Mouse (Mus musculus) embryonic facial prominence, embryonic 13.5 days (tissue): ENCODE data around the gene Ccdc90b. TPM values are rescaled to one million over a fixed set of nuclear protein-coding genes. Genes with fewer than 3 reads are reported as not detected.

ENCODE experiments used
- ATAC-seq: fragments of 200-750 bp; cut with Nextera tagmentation; 2 replicates; pipeline ENCODE4 v1.8.0; 2017; ENCODE audit warnings: low read depth; ENCODE audit not compliant: insufficient number of reproducible peaks, insufficient read depth, low FRiP score, low TSS enrichment
- H3K27ac ChIP-seq: fragments of 300-500 bp; sonication (generic); 2 replicates; pipeline ENCODE4 v1.5.1; 2015; ENCODE audit warnings: moderate library complexity, mild to moderate bottlenecking, inconsistent platforms
- H3K27me3 ChIP-seq: fragments of 300-500 bp; sonication (generic); 2 replicates; pipeline ENCODE4 v1.6.1; 2015; ENCODE audit warnings: mild to moderate bottlenecking, inconsistent platforms
- H3K36me3 ChIP-seq: fragments of 300-500 bp; sonication (generic); 2 replicates; pipeline ENCODE4 v1.6.1; 2015; ENCODE audit warnings: mild to moderate bottlenecking, inconsistent platforms
- H3K4me1 ChIP-seq: fragments of 300-500 bp; sonication (generic); 2 replicates; pipeline ENCODE4 v1.6.1; 2015; ENCODE audit warnings: inconsistent platforms
- H3K4me2 ChIP-seq: fragments of 300-500 bp; sonication (generic); 2 replicates; pipeline ENCODE4 v1.6.1; 2015; ENCODE audit warnings: moderate library complexity, mild to moderate bottlenecking, inconsistent platforms
- H3K4me3 ChIP-seq: fragments of 300-500 bp; sonication (generic); 2 replicates; pipeline ENCODE4 v1.5.1; 2015; ENCODE audit warnings: mild to moderate bottlenecking, inconsistent platforms
- H3K9ac ChIP-seq: fragments of 300-500 bp; sonication (generic); 2 replicates; pipeline ENCODE4 v1.6.1; 2015; ENCODE audit warnings: mild to moderate bottlenecking, inconsistent platforms
- H3K9me3 ChIP-seq: fragments of 300-500 bp; sonication (generic); 2 replicates; pipeline ENCODE4 v1.6.1; 2016; ENCODE audit warnings: inconsistent platforms
- WGBS: fragments of 180-500 bp; shearing (Covaris S2); methylation state at CpG from one replicate; pipeline ENCODE4 v1.1.7; 2015; ENCODE audit warnings: mixed read lengths; 5-methylcytosine and 5-hydroxymethylcytosine counted together
- polyA plus RNA-seq: library from polyadenylated mRNA; unstranded; fragments of >200 nt; fragmentation: Nextera tagmentation; extraction: Ambion mirVana; gene quantifications from 2 replicates; pipeline ENCODE4 v1.2.1, GENCODE M21; 2015

Ccdc90b gene
- polyA plus RNA-seq, 1 experiment from 2014 or later = 59.6 TPM

DNA sequence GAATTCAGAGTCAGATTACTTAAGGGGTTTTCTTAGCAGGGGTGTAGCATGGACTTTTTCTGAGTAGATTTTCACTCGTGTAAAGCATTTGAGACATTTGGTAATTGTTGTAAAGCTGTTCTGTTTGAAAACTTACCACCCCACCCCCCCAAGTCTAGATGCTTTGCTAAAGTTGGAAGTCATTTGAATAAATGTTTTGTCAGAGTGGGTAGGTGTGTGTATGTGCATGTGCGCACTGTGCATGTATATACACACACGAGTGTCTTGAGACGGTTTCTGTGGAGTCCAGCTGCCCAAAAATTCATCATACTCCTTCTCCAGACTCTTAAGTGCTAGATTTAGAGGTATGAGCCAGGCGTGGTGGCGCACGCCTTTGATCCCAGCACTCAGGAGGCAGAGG, 22.6 kb downstream of the Ccdc90b start:
- Histone ChIP-seq H3K9me3 (no peaks in the 10 kb centered on the region), H3K4me1 (no peaks in the 10 kb centered on the region)
- no peak for ATAC-seq

DNA sequence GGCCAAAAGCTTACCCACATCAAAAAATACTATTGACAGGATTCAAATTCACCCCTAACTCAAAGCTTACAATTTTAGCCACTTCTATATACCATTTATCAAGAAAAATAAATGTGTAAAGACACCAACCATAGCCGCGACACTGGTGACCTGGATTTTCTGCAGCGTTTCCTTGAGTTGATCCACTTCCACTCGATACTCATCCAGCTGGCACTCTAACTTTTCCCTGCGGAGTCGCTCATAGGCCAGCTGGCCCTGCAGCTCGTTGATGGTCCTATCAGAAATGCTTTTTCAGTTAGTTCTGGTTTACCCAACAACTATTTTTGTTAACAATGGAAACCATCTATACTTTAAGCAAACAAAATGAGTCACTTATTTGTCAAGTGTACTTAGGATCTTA, 29.0 kb downstream of the Ccdc90b start:
- Histone ChIP-seq H3K36me3 (no peaks in the 10 kb centered on the region), H3K4me2 (no peak overlapping the region), H3K4me3 (no peak overlapping the region), H3K9me3 (no peaks in the 10 kb centered on the region), H3K4me1 (no peaks in the 10 kb centered on the region), H3K27me3 (no peaks in the 10 kb centered on the region), H3K9ac (no peak overlapping the region), H3K27ac (no peak overlapping the region)
- ATAC-seq = no peak
- 84% methylated on average over 7 of the region's 7 CpGs for WGBS

More for the DNA sequence above, 22.6 kb downstream of the Ccdc90b start:
- Histone ChIP-seq H3K4me3 (no peak overlapping the region), H3K9ac (no peak overlapping the region), H3K4me2 (no peak overlapping the region), H3K27me3 (no peaks in the 10 kb centered on the region), H3K27ac (no peak overlapping the region), H3K36me3 (peaks cover 25% of the 10 kb centered on the region)
- WGBS = 85% methylated on average over 7 of the region's 7 CpGs

DNA sequence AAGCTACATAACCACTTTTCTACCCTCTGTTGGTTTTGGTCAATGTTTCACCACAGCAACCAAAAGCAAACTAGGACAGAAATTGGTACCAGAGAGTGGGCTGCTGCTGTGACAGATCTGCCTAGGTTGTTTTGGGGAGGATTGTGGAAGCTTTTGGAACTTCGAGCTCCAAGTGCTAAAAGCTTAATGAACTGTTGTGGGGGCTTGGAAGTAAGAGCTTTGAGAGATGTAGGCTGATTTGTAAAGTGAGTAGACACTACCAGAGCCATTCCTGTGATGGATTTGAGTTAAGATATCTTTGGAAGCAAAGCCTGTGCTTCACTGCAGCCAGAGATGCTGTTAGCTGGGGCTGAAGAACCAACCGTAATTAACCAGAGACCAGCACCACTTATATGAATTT, 29.9 kb downstream of the Ccdc90b start:
- H3K9ac ChIP-seq = no peak overlapping the region

DNA sequence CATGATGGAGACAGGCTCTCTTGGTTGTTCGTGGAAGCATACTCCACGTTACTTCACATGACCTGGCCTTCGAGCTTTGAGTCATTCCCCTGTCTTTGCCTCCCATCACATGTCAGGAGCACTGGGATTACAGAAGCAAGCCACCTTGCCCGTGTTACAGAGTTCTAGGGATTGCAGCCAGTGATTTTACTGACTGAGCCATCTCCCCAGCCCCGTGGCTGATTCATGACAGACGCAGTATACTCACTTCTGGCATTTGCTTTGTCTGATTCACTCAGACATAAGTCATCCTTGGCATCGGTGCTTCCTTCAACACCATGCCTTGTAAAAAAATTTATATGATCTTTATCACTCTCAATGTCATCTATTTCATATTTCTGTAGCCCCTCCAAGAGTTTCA, 44.0 kb downstream of the Ccdc90b start:
- H3K9ac ChIP-seq = no peak overlapping the region
- ATAC-seq = no peak
- peaks cover 19% of the 10 kb centered on the region for H3K36me3 ChIP-seq
- 86% methylated on average over 7 of the region's 7 CpGs for WGBS
- no peak overlapping the region for H3K4me2 ChIP-seq
- H3K27ac ChIP-seq = no peak overlapping the region
- H3K9me3 ChIP-seq = no peaks in the 10 kb centered on the region
- H3K4me3 ChIP-seq = no peak overlapping the region
- H3K4me1 ChIP-seq = no peaks in the 10 kb centered on the region
- no peaks in the 10 kb centered on the region for H3K27me3 ChIP-seq

More for the DNA sequence above, 29.9 kb downstream of the Ccdc90b start:
- no peak overlapping the region for H3K4me3 ChIP-seq
- H3K4me2 ChIP-seq = no peak overlapping the region
- H3K27ac ChIP-seq = no peak overlapping the region
- H3K36me3 ChIP-seq = no peaks in the 10 kb centered on the region
- H3K27me3 ChIP-seq = no peaks in the 10 kb centered on the region
- 86% methylated on average over 2 of the region's 2 CpGs for WGBS
- no peaks in the 10 kb centered on the region for H3K4me1 ChIP-seq
- ATAC-seq = no peak
- H3K9me3 ChIP-seq = no peaks in the 10 kb centered on the region

DNA sequence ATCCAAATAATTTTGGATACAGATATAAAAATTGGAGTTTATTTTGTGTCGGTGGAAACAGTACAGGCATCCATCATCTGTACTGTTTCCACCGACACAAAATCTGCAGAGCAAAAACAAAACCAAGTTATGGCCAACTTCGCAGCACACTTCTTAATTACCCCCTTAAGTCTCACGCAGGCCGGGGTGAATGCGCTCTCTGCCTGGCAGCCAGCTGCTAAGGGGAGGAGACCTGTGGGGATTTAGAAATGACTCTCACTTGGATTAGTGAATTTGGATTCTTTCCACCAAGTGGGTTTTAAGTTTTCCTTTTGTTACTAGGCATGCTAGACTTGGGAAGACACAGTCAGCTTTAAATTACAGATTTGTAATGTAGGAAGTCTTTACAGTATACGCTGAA, 49.9 kb downstream of the Ccdc90b start:
- Histone ChIP-seq H3K9me3 (no peaks in the 10 kb centered on the region), H3K4me1 (no peaks in the 10 kb centered on the region), H3K27ac (no peak overlapping the region), H3K27me3 (no peaks in the 10 kb centered on the region), H3K36me3 (peaks cover 11% of the 10 kb centered on the region; the same call in 1 of the 2 replicates), H3K4me2 (no peak overlapping the region), H3K4me3 (no peak overlapping the region), H3K9ac (no peak overlapping the region)
- no peak for ATAC-seq
- 61% methylated on average over 7 of the region's 7 CpGs for WGBS

DNA sequence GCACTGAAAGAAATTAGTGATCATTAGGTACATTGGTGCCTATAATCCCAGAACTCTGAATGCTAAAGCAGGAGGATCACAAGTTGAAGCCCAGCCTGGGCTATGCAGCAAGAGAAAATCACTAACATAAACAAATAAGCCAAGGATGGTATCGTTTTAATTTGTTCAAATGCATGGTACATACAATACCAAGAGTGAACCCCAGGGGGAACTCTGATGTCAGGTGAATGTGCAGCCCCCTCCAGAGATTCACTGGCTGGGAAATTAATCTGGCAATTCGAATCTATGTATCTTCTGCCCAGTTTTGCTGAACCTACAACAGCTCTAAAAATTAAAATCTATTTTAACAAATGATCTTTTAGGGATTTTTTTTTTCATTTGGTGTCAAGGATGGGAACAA, 63.5 kb downstream of the Ccdc90b start:
- Histone ChIP-seq H3K9ac (no peak overlapping the region), H3K4me3 (no peak overlapping the region), H3K9me3 (no peaks in the 10 kb centered on the region), H3K4me1 (no peaks in the 10 kb centered on the region), H3K27ac (no peak overlapping the region), H3K27me3 (no peaks in the 10 kb centered on the region), H3K36me3 (0 out of 2 replicates have a peak, but pooled peaks cover 3% of the 10 kb centered on the region), H3K4me2 (no peak overlapping the region)
- no peak for ATAC-seq
- WGBS = 44% methylated on average over 2 of the region's 2 CpGs

DNA sequence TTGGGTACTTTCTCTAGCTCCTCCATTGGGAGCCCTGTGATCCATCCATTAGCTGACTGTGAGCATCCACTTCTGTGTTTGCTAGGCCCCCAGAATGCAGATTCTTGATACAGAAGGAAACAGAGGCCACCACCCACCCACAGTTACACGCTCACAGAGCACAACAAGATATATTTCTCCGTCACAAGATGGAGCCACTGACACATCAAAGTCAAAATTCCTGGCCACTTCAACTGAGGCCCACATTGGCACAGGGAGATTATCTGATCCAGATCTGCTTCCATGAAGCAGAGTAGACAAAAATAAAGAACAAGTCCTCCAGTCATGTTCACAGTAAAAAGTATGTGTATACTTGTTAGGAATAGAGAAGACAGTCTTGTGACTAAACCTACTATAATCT, 69.2 kb downstream of the Ccdc90b start:
- Histone ChIP-seq H3K4me3 (no peak overlapping the region), H3K4me2 (no peak overlapping the region), H3K9me3 (no peaks in the 10 kb centered on the region), H3K4me1 (no peaks in the 10 kb centered on the region), H3K27ac (no peak overlapping the region), H3K27me3 (no peaks in the 10 kb centered on the region), H3K36me3 (no peaks in the 10 kb centered on the region), H3K9ac (no peak overlapping the region)
- WGBS = 51% methylated on average over 2 of the region's 2 CpGs
- no peak for ATAC-seq

Other genes with a start within 250 kb of the Ccdc90b start
- 10.8 and 11.4 TPM in 2 replicates for gene Ankrd42, start 76.0 kb downstream of the Ccdc90b start, polyA plus RNA-seq
- 27.2 and 32.5 TPM in 2 replicates for gene Pcf11, start 108.8 kb downstream of the Ccdc90b start, polyA plus RNA-seq
- 22.5 and 23.0 TPM in 2 replicates for gene Rab30, start 180.5 kb downstream of the Ccdc90b start, polyA plus RNA-seq